Mouse (Mus musculus): ENCODE measurements around the gene Glipr1l3. TPM values are rescaled to one million over a fixed set of nuclear protein-coding genes. Genes with fewer than 3 reads are reported as not detected.
"Not testable (repeated sequence)": the region's sequence is repeated elsewhere in the genome, so short reads cannot be mapped to it uniquely, and the experiment has no call there.

Gene Glipr1l3
- polyA plus RNA-seq, 1 experiment from 2014 or later, result not detected

DNA sequence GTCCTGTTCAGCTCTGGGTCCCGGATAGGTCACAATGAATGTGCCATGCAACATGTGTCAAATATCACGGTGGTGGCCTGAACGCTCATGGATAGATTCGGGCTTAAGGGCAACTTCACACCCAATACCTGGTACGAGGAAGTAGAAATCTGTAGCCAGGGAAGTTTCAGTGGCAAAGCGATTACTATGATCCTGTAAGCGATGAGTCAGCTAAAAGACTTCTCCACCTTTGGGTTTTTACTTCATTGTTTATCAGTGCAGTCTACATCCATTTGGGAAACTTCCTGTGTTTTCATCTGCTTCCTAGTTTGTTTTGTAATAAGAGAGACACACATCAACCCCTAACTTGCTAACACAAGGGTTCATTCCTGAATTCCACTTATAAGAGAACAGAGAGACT is 49.7 kb downstream of the Glipr1l3 start:
- Histone ChIP-seq H3K36me3 (no peaks in the 10 kb centered on the region), H3K9ac (no peak overlapping the region), H3K4me3 (no peak overlapping the region), H3K9me3 (replicated peaks) (no peaks in the 10 kb centered on the region), H3K4me1 (replicated peaks) (no peaks in the 10 kb centered on the region), H3K4me2 (no peak overlapping the region), H3K27me3 (no peaks in the 10 kb centered on the region), H3K27ac (no peak overlapping the region)
- WGBS, result 89% methylated on average over 7 of the region's 7 CpGs
- no peak for ATAC-seq (replicated peaks; ENCODE audit: insufficient number of reproducible peaks, insufficient read depth, low FRiP score, low read depth)

DNA sequence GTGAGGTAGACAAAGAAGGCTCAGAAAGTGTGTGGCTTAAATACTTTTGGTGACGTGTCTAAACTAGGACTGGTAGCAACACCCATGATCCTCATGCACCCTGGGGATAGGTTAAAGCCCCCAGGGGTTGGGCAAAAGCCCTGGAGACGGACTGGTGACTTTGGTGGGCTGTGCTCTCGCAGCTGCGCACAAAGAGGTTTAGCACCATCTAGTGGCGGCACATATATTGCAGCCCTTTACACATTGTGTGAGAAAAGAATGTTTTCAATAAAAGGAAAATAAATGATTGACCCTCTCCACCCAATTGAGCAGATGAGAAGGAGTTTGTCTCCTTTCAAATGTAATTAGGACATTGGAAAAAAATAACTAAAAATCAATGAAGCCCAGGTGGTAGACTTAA is 54.3 kb downstream of the Glipr1l3 start:
- not testable (repeated sequence) for H3K9me3 ChIP-seq (replicated peaks); H3K4me1 ChIP-seq (replicated peaks); ATAC-seq (replicated peaks; ENCODE audit: insufficient number of reproducible peaks, insufficient read depth, low FRiP score, low read depth); H3K9ac ChIP-seq; H3K27ac ChIP-seq; H3K4me2 ChIP-seq; H3K4me3 ChIP-seq; H3K36me3 ChIP-seq; H3K27me3 ChIP-seq
- 3% methylated on average over 5 of the region's 5 CpGs for WGBS

Other genes with a start within 250 kb of the Glipr1l3 start
- gene Krr1, start 187.7 kb downstream of the Glipr1l3 start, polyA plus RNA-seq (2015; fragmentation: Nextera tagmentation; extraction: Ambion mirVana), result 23.3 and 25.0 TPM in 2 replicates
- gene Glipr1, start 157.7 kb downstream of the Glipr1l3 start, polyA plus RNA-seq (2015; fragmentation: Nextera tagmentation; extraction: Ambion mirVana), result 2.3 and 7.2 TPM in 2 replicates
- not detected in 2 replicates for gene Glipr1l1, start 100.1 kb downstream of the Glipr1l3 start, polyA plus RNA-seq (2015; fragmentation: Nextera tagmentation; extraction: Ambion mirVana)
- not detected in 2 replicates for gene Glipr1l2, start 77.0 kb downstream of the Glipr1l3 start, polyA plus RNA-seq (2015; fragmentation: Nextera tagmentation; extraction: Ambion mirVana)
- 0.06 and 0.09 TPM in 2 replicates for gene Caps2, start 3.3 kb upstream of the Glipr1l3 start, polyA plus RNA-seq (2015; fragmentation: Nextera tagmentation; extraction: Ambion mirVana)
- gene Kcnc2, start 110.8 kb upstream of the Glipr1l3 start, polyA plus RNA-seq (2015; fragmentation: Nextera tagmentation; extraction: Ambion mirVana), result 1.1 and 1.6 TPM in 2 replicates